Mouse (Mus musculus) heart, adult 9 months (tissue): ENCODE results near the gene Pms1.
A peak's percentile ranks its signal among the peaks of the same experiment; 100 is the strongest.
"Not testable (repeated sequence)": the region's sequence is repeated elsewhere in the genome, so short reads cannot be mapped to it uniquely, and the experiment has no call there.

Experiments
- DNase-seq, 2 experiments: peaks; one replicate each; pipeline ENCODE4 v3.0.0; 2022; ENCODE audit warnings: low spot score in 2 of 2

Pms1 gene

DNA sequence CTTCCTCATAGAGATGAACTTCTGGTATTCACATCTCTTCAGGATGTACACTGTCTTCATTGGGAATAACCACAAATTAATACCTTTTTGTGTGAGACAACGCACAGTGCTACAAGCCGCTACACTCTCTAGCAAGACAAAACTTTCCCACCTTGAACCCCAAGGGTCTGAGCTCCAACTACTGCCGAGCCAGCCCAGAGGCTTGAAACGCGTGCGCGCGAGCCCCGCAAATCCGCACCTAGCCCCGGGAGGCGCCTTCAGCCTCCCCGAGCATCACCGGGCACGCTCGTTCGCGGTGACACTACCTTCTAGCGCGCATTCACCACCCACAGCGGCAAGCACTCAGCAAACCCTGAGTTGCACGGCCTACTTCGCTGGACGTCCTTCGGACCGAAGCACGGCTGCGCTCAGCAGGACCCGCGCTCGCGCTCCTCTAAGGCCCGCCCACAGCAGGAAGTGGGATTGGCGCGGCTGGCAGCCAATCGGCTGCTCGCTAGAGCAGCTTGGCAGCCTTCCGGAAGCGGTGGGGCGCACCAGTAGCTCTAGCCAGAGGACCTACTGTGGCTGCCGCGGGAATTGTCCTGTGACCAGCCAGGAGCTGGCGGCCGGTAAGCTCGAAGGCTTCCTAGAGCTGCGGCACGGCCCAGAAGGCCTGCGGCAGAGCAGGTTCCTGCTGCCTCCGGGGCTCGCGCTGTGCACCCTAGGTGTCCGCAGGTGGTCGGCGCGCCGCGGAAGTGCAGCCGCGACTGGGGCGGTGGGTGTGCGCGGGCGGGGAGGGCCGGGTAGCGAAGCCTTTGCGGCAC, at the start of gene Pms1, which contains the start of the genes Ormdl1 and Gm28778:
TSS of gene Pms1 (minus strand) at position 438 of the 803 bp plus-strand sequence.
TSS of gene Ormdl1 (plus strand) at position 515 of the 803 bp plus-strand sequence.
TSS of gene Gm28778 (plus strand) at position 531 of the 803 bp plus-strand sequence.
- DNase-seq: peak; percentile 94 to 96

DNA sequence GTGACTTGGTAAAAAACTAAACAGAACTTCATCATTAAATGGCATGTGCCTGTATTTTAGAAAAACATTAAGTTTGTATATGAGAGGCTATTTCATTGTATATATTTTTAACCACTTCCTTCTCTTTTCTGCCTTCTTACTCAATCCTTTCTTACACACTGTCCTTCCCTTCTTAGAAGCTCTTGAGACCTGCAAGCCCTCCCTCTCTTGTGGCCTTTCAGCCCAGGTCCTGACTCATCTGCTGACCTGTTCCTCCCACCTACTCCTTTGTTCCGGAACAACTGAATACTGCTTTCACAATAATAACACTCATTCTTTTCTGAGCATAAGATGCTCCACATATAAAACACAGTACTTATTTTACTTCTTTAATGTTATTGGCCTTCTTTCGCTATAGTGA, 44.3 kb upstream of the Pms1 start:
- DNase-seq: no peak

DNA sequence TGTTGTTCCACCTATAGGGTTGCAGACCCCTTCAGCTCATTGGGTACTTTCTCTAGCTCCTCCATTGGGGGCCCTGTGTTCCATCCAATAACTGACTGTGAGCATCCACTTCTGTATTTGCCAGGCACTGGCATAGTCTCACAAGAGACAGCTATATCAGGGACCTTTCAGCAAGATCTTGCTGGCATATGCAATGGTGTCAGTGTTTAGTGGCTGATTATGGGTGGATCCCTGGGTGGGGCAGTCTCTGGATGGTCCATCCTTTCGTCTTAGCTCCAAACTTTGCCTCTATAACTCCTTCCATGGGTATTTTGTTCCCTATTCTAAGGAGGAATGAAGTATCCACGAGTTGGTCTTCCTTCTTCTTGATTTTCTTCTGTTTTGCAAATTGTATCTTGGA, 40.6 kb upstream of the Pms1 start:
- DNase-seq: not testable (repeated sequence)

GRCm38 (mm10) chr1:53335465-53335864, 38.6 kb upstream of the Pms1 start:
- DNase-seq: no peak

DNA sequence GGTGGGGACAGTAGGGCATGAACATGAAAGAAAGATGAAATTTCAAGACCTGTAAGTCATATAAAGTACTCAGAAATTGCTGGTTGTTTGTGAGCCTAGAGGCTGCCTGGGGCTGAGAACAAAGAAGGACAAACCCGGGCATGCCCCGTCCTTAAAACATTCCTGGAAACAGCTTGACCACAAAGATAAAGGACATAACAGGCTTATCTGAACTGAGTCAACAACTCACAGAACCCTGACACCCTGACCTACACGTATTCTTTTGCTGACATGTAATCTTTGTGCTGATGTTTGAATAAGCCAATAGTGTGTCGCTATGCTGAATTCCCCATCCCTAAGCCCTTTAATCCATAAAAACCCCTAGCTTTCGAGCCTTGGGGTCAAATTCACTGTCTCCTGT, 36.7 kb upstream of the Pms1 start:
- DNase-seq: not testable (repeated sequence)

- no peak for DNase-seq
Measured at GRCm38 (mm10) chr1:53324827-53325494, 28.1 kb upstream of the Pms1 start.

DNA sequence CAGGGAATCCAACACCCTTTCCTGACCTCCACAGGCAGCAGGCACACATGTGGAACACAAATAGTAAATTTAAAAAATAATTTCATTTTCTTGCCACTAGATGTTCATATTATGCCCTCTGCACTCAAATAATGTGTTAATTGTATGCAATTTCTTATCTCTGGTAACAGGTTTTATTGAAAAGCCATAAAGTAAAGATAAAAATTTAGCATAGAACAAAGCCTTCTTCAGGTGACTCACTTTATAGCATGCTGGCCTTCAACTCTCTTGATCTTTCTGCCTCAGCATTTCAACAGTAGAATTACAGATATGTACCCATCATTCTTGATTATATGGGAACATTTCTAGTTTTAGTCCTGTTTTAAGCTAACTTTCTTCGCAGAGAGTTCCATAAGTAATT, 27.5 kb upstream of the Pms1 start:
- DNase-seq: no peak

- DNase-seq: no peak
Measured at GRCm38 (mm10) chr1:53323254-53323653, 26.4 kb upstream of the Pms1 start.

DNA sequence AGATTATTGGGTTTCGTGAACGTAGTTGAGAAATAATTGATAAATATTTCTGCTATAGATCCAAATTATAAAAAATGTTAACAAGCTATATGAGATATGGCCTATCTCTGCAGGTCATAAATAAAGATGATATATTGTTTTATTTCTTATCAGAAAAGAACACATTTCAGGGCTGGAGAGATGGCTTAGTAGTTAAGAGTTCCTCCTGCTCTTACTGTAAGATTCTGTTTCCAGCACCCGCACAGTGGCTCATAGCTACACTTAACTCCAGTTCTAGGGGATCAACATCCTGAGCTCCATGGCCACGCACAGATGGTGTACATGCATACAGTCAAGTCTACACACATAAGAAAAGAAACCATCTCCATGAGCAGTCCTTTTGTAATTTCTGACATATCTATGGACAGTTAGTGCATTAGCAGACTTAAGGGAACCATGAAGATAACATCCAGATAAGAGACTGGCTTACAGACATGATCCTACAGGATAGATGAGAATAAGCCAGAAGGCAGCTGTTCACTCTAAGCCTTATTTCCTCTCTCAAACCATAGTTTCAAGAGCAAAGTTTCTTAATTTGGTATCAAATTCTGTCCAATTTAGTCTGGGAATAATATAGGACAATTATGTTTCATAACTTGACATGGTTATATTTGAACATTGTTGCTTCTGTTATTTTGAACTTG, 25.0 kb upstream of the Pms1 start:
- no peak for DNase-seq

DNA sequence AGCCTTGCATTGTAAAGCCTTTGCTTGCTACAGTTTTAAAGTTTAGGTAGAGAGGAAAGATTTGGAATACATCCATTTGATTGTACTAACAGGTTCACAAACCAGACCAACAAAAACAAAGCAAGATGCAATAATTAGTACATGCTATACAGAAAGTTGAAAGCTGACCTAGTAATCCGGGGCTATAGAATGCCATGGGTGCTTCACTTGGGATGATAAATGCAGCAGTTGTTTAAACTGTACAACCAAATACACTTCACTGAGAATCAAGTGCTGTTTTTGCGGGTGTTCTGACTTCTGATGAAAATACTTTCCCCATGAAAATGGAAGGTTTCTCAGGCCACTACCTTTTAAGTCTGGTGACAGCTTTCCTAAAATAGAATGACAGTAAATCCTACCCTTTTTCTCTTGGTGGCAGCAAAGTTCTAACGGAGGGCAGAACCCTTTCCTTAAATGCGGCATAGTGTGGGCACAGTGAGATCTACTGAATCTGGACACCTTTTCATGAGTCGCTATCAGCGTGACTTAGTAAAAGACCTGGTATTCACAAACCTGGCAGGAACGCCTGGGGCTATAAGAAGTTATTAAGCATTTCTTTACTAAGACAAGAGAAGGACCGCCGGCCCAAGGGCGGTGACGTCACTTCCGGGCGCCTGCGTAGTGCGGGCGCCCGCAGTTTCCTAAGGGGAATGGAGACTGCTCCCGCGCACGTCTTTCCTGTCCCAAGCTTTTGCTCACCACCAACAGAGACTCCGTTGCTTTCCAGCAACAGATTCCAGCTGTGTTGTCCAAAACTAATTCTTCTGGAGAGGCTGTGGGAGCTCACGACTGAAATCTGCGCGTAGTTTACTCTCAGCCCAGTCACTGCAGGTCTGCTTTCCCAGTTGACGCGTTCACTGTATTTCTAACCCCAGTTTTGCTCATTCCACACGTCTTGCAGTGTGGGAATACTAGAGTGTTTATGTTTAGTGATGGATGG, 16.5 kb upstream of the Pms1 start, which contains the start of gene Osgepl1:
TSS of gene Osgepl1 (plus strand) at position 636 of the 979 bp plus-strand sequence.
- peak; percentile 78 to 87 for DNase-seq

GRCm38 (mm10) chr1:53300506-53300905, 3.7 kb upstream of the Pms1 start:
- DNase-seq: no peak

GRCm38 (mm10) chr1:53291197-53291596, 5.6 kb downstream of the Pms1 start:
- no peak for DNase-seq

GRCm38 (mm10) chr1:53272646-53273045, 24.2 kb downstream of the Pms1 start:
- DNase-seq: peak in 1 of 2 experiments; percentile 3

GRCm38 (mm10) chr1:53269901-53270300, 26.9 kb downstream of the Pms1 start:
- peak; percentile 13 to 32 for DNase-seq

DNA sequence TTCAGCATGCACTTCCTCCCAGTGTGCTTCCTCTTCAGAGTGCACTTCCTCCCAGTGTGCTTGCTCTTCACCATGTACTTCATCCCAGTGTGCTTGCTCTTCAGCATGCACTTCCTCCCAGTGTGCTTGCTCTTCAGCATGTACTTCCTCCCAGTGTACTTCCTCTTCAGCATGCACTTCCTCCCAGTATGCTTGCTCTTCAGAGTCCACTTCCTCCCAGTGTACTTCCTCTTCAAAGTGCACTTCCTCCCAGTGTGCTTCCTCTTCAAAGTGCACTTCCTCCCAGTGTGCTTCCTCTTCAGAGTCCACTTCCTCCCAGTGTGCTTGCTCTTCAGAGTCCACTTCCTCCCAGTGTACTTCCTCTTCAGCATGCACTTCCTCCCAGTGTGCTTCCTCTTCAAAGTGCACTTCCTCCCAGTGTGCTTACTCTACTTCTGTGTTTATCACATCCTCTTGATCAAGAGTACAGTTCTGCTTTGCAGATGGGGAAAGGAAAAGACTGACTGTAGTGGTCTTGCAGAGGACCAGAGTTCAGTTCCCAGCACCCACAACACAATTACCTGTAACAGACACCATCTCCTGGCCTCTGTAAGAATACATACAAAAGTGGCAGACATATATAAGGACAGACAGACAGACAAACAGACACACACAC, 31.7 kb downstream of the Pms1 start:
- DNase-seq: not testable (repeated sequence)

DNA sequence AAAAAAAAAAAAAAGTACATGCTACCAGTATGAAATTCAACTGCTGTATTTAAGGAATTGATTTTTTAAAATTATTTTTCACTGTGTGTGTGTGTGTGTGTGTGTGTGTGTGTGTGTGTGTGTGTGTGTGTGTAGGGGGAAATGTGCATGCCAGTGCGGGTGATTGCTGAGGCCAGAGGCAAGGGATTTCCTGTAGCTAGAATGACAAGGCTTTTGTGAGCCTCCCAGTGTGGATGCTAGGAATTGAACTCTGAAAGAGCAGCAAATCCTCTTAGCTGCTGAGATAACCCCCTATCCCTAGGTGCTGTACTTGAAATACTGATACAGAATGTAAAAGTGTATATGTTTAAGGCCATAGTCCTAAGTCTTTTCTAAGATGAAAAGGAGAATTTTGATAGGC, 70.8 kb downstream of the Pms1 start:
- no peak for DNase-seq

DNA sequence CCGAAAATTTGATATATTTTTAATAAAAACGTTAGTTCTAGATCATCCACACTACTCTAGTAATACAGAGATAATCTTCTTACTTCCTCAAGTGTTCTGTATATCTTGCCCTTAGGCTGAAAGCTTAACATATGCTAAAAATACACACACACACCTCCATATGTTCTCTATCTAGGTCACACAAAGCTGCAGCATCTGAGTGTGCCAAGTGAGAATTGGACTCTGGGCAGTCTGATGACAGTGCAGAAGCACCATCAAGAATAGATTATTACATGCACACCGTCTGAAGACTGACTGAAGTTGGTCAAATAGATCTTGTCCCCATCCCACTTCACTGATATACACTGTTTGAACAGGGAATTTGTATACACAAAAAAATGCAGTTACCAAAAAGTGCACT, 71.2 kb downstream of the Pms1 start:
- DNase-seq: no peak

DNA sequence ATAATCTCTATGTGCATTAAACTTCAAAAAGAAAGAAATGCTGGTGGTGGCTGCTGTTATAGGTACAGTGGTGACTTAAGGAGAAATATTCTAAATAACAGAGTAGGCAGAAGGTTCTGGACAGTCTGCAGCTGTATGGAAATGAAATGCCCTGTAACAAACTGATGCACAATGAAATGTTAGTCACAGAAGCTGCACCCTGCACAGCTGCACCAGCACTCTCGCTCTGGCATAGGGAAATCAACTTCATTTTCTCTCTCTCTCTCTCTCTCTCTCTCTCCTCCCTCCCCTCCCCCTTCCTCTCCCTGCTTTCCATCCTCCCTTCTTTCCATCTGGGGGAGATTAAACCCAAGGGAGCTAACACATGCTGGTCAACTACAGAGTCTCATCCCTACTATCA, 72.0 kb downstream of the Pms1 start:
- no peak for DNase-seq

DNA sequence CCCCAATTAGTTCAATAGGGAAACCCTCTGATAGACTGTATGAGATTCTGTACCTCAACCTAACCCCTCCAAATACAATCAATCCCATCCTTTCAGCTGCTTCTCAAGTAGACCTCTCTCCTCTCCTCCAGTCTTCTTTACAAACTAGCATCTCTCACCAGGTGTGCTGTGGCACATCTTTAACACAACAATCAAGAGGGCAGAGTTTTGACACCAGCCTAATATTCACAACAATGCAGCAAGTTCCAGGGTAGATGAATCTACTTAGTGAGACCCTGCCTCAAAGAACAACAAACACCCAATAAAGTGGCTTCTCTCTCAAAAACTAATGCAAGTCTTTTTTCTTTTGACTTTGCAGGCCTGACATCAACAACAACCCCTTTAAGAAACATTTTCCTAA, 86.7 kb downstream of the Pms1 start:
- no peak for DNase-seq

- no peak for DNase-seq
Measured at GRCm38 (mm10) chr1:53203902-53204301, 92.9 kb downstream of the Pms1 start.
